Mouse (Mus musculus) erythroblast, embryonic 14.5 days (primary cell): ENCODE data around the gene Nectin2.

ENCODE experiments used
- GATA1 ChIP-seq: IDR thresholded peaks from 2 replicates; pipeline ENCODE4 v1.6.1; 2012; ENCODE audit warnings: low read length, inconsistent platforms, mixed read lengths
- TAL1 ChIP-seq: IDR thresholded peaks from 3 replicates; pipeline ENCODE4 v1.6.1; 2012; ENCODE audit warnings: low read length, inconsistent platforms, mixed read lengths

GRCm38 (mm10) chr7:19714836-19715235 is 35.4 kb downstream of the Nectin2 start:
- TF ChIP-seq GATA1 (no peak), TAL1 (no peak)
